Mouse (Mus musculus): ENCODE measurements around the gene Ttc27. TPM values are rescaled to one million over a fixed set of nuclear protein-coding genes. Genes with fewer than 3 reads are reported as not detected.

Ttc27 gene
- polyA plus RNA-seq, 2 experiments = 8.3 to 13.5 TPM

DNA sequence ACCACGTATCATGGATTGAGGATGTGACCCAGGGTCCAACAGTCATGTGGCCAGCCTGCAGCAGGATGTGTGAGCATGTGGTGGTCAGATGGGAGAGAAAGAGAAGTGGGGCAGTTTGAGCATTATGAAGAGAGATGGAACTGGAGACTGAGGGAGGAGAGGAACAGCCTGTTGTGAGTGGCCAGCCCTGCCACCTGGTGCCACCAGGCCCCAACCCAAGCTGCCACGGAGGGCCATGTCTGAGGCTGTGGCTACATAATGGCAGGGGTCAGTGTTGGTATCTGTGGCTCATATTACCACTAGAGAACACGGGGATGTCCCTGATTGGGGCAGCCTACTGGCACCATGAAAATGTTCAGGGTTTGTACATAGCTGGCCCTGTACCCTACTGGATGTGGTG is 2.4 kb upstream of the Ttc27 start:
- Histone ChIP-seq H3K4me1 (replicated peaks; ENCODE audit: control insufficient read depth in 2 of 2, insufficient read depth in 2 of 2, low read length in 1 of 2) (peaks cover 7 to 17% of the 10 kb centered on the region in 2 experiments; a peak in 3 of 4 replicates), H3K4me2 (ENCODE audit: low read depth) (no peak overlapping the region), H3K36me3 (replicated peaks; ENCODE audit: control insufficient read depth, insufficient read depth, low read depth) (no peaks in the 10 kb centered on the region), H3K4me3 (ENCODE audit: insufficient read depth in 1 of 2, low read depth in 2 of 2, low read length in 2 of 2) (no peak overlapping the region), H3K27ac (no peak overlapping the region), H3K27me3 (ENCODE audit: control insufficient read depth, insufficient read depth, low read length) (no peaks in the 10 kb centered on the region), H3K9ac (replicated peaks) (no peak overlapping the region), H3K9me3 (ENCODE audit: control insufficient read depth, low read length) (no peaks in the 10 kb centered on the region)
- no peak for DNase-seq (ENCODE audit: low read depth in 3 of 3, low spot score in 3 of 3)
- WGBS (ENCODE audit: insufficient replicate concordance) = 46% methylated on average over 3 of the region's 3 CpGs
- no peak for ATAC-seq (ENCODE audit: insufficient read depth)
- TF ChIP-seq CTCF (IDR thresholded peaks at IDR 0.05; ENCODE audit: low read depth) (no peak), EP300 (IDR thresholded peaks at IDR 0.05; ENCODE audit: low read depth) (no peak)

DNA sequence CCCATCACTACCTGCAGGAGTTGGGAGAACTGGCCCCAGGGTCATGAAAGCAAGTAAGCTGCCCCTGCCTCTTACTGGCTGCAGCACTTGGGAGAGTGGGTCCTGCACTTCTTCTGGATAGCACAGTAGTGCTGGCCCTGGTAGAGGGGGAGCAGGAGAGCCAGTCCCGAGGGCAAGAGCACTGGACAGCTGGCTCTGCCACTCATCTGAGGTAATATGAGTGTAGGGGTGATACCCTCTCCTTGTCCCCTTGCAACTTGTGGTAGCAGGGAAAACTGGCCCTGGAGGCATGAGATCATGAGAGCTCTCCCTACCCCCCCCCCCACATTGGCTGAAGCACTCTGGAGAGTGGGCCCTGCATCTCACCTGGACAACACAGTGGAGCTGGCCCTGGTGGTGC is 1.8 kb upstream of the Ttc27 start:
- Histone ChIP-seq H3K9ac (replicated peaks) (no peak overlapping the region), H3K9me3 (ENCODE audit: control insufficient read depth, low read length) (no peaks in the 10 kb centered on the region), H3K36me3 (replicated peaks; ENCODE audit: control insufficient read depth, insufficient read depth, low read depth) (no peaks in the 10 kb centered on the region), H3K27ac (no peak overlapping the region), H3K4me2 (ENCODE audit: low read depth) (no peak overlapping the region), H3K27me3 (ENCODE audit: control insufficient read depth, insufficient read depth, low read length) (no peaks in the 10 kb centered on the region), H3K4me1 (replicated peaks; ENCODE audit: control insufficient read depth in 2 of 2, insufficient read depth in 2 of 2, low read length in 1 of 2) (peaks cover 7 to 14% of the 10 kb centered on the region in 2 experiments; a peak in 3 of 4 replicates), H3K4me3 (ENCODE audit: insufficient read depth in 1 of 2, low read depth in 2 of 2, low read length in 2 of 2) (no peak overlapping the region)
- ATAC-seq (ENCODE audit: insufficient read depth) (no peak), DNase-seq (ENCODE audit: low read depth in 3 of 3, low spot score in 3 of 3) (no peak)
- WGBS (ENCODE audit: insufficient replicate concordance) = 53% methylated on average over 1 of the region's 1 CpGs
- TF ChIP-seq EP300 (IDR thresholded peaks at IDR 0.05; ENCODE audit: low read depth) = no peak
- TF ChIP-seq CTCF (IDR thresholded peaks at IDR 0.05; ENCODE audit: low read depth) = no peak

DNA sequence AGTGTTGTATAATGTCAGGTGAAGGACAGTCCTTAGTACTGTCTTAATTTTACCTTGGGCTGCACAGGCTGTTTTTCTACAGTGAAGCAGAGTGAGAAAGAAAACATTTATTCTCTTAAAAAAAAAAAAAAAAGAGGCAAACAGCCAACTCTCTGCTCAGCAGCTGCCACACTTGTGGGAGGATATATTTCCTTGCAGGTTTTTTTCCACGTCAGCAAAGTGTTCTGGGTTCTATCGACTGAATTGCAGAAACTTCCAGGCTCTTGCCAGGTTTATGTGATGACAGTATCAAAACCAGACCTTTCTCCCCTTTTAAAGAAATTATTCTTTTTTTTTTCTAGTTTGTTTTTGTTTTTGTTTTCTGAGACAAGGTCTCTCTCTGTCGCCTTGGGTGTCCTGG is 889 bp upstream of the Ttc27 start:
- H3K27ac ChIP-seq = no peak overlapping the region
- WGBS (ENCODE audit: insufficient replicate concordance) = 57% methylated on average over 3 of the region's 3 CpGs
- ATAC-seq (ENCODE audit: insufficient read depth) (no peak), DNase-seq (ENCODE audit: low read depth in 3 of 3, low spot score in 3 of 3) (no peak)
- peak overlapping the region in 1 of 2 experiments; percentile 79; a peak in 2 of 4 replicates for H3K4me3 ChIP-seq (ENCODE audit: insufficient read depth in 1 of 2, low read depth in 2 of 2, low read length in 2 of 2)
- no peak overlapping the region for H3K9ac ChIP-seq (replicated peaks)
- no peaks in the 10 kb centered on the region for H3K9me3 ChIP-seq (ENCODE audit: control insufficient read depth, low read length)
- TF ChIP-seq CTCF (IDR thresholded peaks at IDR 0.05; ENCODE audit: low read depth) (no peak), EP300 (IDR thresholded peaks at IDR 0.05; ENCODE audit: low read depth) (no peak)
- H3K27me3 ChIP-seq (ENCODE audit: control insufficient read depth, insufficient read depth, low read length) = no peaks in the 10 kb centered on the region
- H3K4me2 ChIP-seq (ENCODE audit: low read depth) = peak overlapping the region; percentile 92
- H3K36me3 ChIP-seq (replicated peaks; ENCODE audit: control insufficient read depth, insufficient read depth, low read depth) = no peaks in the 10 kb centered on the region; the same call in 1 of the 2 replicates
- peaks cover 3 to 9% of the 10 kb centered on the region in 2 experiments; a peak in 3 of 4 replicates for H3K4me1 ChIP-seq (replicated peaks; ENCODE audit: control insufficient read depth in 2 of 2, insufficient read depth in 2 of 2, low read length in 1 of 2)

DNA sequence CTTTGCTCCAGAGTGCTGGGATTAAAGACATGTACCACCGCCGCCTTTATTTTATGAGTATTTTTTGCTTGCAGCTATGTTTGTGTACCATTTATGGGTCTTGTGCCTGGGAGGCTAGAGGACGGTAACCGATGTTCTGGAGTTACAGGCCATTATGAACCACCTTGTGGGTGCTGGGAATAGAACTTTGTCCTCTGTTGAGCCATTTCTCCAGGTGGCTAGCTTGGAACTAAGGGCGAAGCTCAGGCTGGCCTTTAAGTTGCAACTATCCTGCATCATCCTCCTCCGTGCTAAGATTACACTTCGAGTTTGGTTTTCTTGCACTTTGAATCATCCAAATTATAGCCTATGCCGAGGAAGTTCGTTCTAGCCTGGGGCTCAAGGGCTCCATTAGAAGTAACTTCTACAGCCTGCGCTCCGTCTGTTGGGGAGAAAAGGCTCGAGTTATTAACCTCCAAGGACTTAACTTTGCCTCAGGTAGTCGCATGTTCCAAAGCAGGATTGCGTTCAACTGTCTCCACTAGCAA is 378 bp upstream of the Ttc27 start:
- Histone ChIP-seq H3K4me3 (ENCODE audit: insufficient read depth in 1 of 2, low read depth in 2 of 2, low read length in 2 of 2) (peak overlapping the region; percentile 79 to 99), H3K36me3 (replicated peaks; ENCODE audit: control insufficient read depth, insufficient read depth, low read depth) (no peaks in the 10 kb centered on the region; the same call in 1 of the 2 replicates), H3K27ac (no peak overlapping the region), H3K9me3 (ENCODE audit: control insufficient read depth, low read length) (no peaks in the 10 kb centered on the region), H3K27me3 (ENCODE audit: control insufficient read depth, insufficient read depth, low read length) (no peaks in the 10 kb centered on the region), H3K9ac (replicated peaks) (peak overlapping the region; percentile 70), H3K4me2 (ENCODE audit: low read depth) (peak overlapping the region; percentile 92), H3K4me1 (replicated peaks; ENCODE audit: control insufficient read depth in 2 of 2, insufficient read depth in 2 of 2, low read length in 1 of 2) (peaks cover 3 to 9% of the 10 kb centered on the region in 2 experiments; a peak in 3 of 4 replicates)
- TF ChIP-seq EP300 (IDR thresholded peaks at IDR 0.05; ENCODE audit: low read depth) = no peak
- TF ChIP-seq CTCF (IDR thresholded peaks at IDR 0.05; ENCODE audit: low read depth) = no peak
- ATAC-seq (ENCODE audit: insufficient read depth) (peak; percentile 45; the same call in 1 of the 2 replicates), DNase-seq (ENCODE audit: low read depth in 3 of 3, low spot score in 3 of 3) (no peak)
- WGBS (ENCODE audit: insufficient replicate concordance) = 8% methylated on average over 14 of the region's 14 CpGs

DNA sequence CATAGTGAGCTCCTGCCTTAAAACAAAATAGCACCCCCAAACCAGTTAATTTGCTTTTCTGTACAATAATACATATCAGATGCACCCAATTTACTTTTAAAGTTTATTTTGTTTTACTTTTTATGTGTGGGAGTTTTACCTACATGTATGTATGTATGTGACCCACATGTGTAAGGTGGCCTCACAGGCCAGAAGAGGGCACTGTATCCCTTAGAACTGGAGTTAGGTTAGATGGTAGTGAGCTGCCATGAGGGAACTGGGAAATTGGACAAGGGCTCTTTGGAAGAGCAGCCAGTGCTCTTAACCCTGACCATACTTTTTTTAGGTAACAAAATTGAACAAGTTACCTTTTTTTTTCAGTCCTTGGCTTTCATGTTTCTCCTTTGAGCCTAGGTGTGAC is 15.3 kb downstream of the Ttc27 start:
- no peak overlapping the region for H3K27ac ChIP-seq
- H3K4me1 ChIP-seq (replicated peaks; ENCODE audit: control insufficient read depth in 2 of 2, insufficient read depth in 2 of 2, low read length in 1 of 2) = no peaks in the 10 kb centered on the region
- H3K4me3 ChIP-seq (ENCODE audit: insufficient read depth in 1 of 2, low read depth in 2 of 2, low read length in 2 of 2) = no peak overlapping the region
- ATAC-seq (ENCODE audit: insufficient read depth) (no peak), DNase-seq (ENCODE audit: low read depth in 3 of 3, low spot score in 3 of 3) (peak in 1 of 3 experiments; percentile 7)
- no peaks in the 10 kb centered on the region for H3K27me3 ChIP-seq (ENCODE audit: control insufficient read depth, insufficient read depth, low read length)
- H3K36me3 ChIP-seq (replicated peaks; ENCODE audit: control insufficient read depth, insufficient read depth, low read depth) = no peaks in the 10 kb centered on the region; the same call in 1 of the 2 replicates
- H3K9ac ChIP-seq (replicated peaks) = no peak overlapping the region
- peak; percentile 31; the same call in 1 of the 2 replicates for TF ChIP-seq CTCF (IDR thresholded peaks at IDR 0.05; ENCODE audit: low read depth)
- no peak for TF ChIP-seq EP300 (IDR thresholded peaks at IDR 0.05; ENCODE audit: low read depth)
- no peaks in the 10 kb centered on the region for H3K9me3 ChIP-seq (ENCODE audit: control insufficient read depth, low read length)
- H3K4me2 ChIP-seq (ENCODE audit: low read depth) = no peak overlapping the region

All from liver, embryonic 14.5 days (tissue).